Mouse (Mus musculus): ENCODE data around the gene Sae1. TPM values are rescaled to one million over a fixed set of nuclear protein-coding genes. Genes with fewer than 3 reads are reported as not detected.
"Not testable (repeated sequence)": the region's sequence is repeated elsewhere in the genome, so short reads cannot be mapped to it uniquely, and the experiment has no call there.

Gene Sae1
- polyA plus RNA-seq, 2 experiments = 55.6 to 89.3 TPM

GRCm38 (mm10) chr7:16395944-16396343 lies 8.3 kb upstream of the Sae1 start:
- H3K4me2 ChIP-seq (ENCODE audit: low read depth) = no peak overlapping the region
- no peak overlapping the region for H3K9ac ChIP-seq (replicated peaks)
- 2% methylated on average over 2 of the region's 2 CpGs for WGBS (ENCODE audit: insufficient replicate concordance)
- no peak overlapping the region for H3K4me3 ChIP-seq (ENCODE audit: insufficient read depth in 1 of 2, low read depth in 2 of 2, low read length in 2 of 2)
- no peaks in the 10 kb centered on the region for H3K9me3 ChIP-seq (ENCODE audit: control insufficient read depth, low read length)
- no peaks in the 10 kb centered on the region for H3K27me3 ChIP-seq (ENCODE audit: control insufficient read depth, insufficient read depth, low read length)
- ATAC-seq (ENCODE audit: insufficient read depth) (no peak), DNase-seq (ENCODE audit: low read depth in 3 of 3, low spot score in 3 of 3) (peak in 1 of 3 experiments; percentile 32)
- H3K27ac ChIP-seq = no peak overlapping the region
- H3K4me1 ChIP-seq (replicated peaks; ENCODE audit: control insufficient read depth in 2 of 2, insufficient read depth in 2 of 2, low read length in 1 of 2) = peaks cover 7 to 8% of the 10 kb centered on the region in 2 experiments
- TF ChIP-seq CTCF (IDR thresholded peaks at IDR 0.05; ENCODE audit: low read depth) (peak; percentile 65), EP300 (IDR thresholded peaks at IDR 0.05; ENCODE audit: low read depth) (no peak)
- no peaks in the 10 kb centered on the region for H3K36me3 ChIP-seq (replicated peaks; ENCODE audit: control insufficient read depth, insufficient read depth, low read depth)

GRCm38 (mm10) chr7:16392923-16393322 lies 5.3 kb upstream of the Sae1 start:
- no peak for ATAC-seq (ENCODE audit: insufficient read depth)
- peaks cover 4 to 6% of the 10 kb centered on the region in 2 experiments; a peak in 3 of 4 replicates for H3K4me1 ChIP-seq (replicated peaks; ENCODE audit: control insufficient read depth in 2 of 2, insufficient read depth in 2 of 2, low read length in 1 of 2)
- WGBS (ENCODE audit: insufficient replicate concordance) = 35% methylated on average over 4 of the region's 4 CpGs

GRCm38 (mm10) chr7:16389942-16390341 lies 2.3 kb upstream of the Sae1 start:
- peaks cover 10 to 11% of the 10 kb centered on the region in 2 experiments for H3K4me1 ChIP-seq (replicated peaks; ENCODE audit: control insufficient read depth in 2 of 2, insufficient read depth in 2 of 2, low read length in 1 of 2)
- H3K4me2 ChIP-seq (ENCODE audit: low read depth); H3K9ac ChIP-seq (replicated peaks); H3K9me3 ChIP-seq (ENCODE audit: control insufficient read depth, low read length); H3K27ac ChIP-seq; DNase-seq (ENCODE audit: low read depth in 3 of 3, low spot score in 3 of 3); H3K27me3 ChIP-seq (ENCODE audit: control insufficient read depth, insufficient read depth, low read length); ATAC-seq (ENCODE audit: insufficient read depth); H3K36me3 ChIP-seq (replicated peaks; ENCODE audit: control insufficient read depth, insufficient read depth, low read depth); H3K4me3 ChIP-seq (ENCODE audit: insufficient read depth in 1 of 2, low read depth in 2 of 2, low read length in 2 of 2): not testable (repeated sequence)
- WGBS (ENCODE audit: insufficient replicate concordance) = 51% methylated on average over 2 of the region's 2 CpGs

More at GRCm38 (mm10) chr7:16392923-16393322, 5.3 kb upstream of the Sae1 start:
- Histone ChIP-seq H3K27ac (no peak overlapping the region), H3K4me3 (ENCODE audit: insufficient read depth in 1 of 2, low read depth in 2 of 2, low read length in 2 of 2) (no peak overlapping the region), H3K27me3 (ENCODE audit: control insufficient read depth, insufficient read depth, low read length) (no peaks in the 10 kb centered on the region), H3K36me3 (replicated peaks; ENCODE audit: control insufficient read depth, insufficient read depth, low read depth) (no peaks in the 10 kb centered on the region), H3K9ac (replicated peaks) (no peak overlapping the region), H3K4me2 (ENCODE audit: low read depth) (no peak overlapping the region), H3K9me3 (ENCODE audit: control insufficient read depth, low read length) (no peaks in the 10 kb centered on the region)
- no peak for DNase-seq (ENCODE audit: low read depth in 3 of 3, low spot score in 3 of 3)
- TF ChIP-seq EP300 (IDR thresholded peaks at IDR 0.05; ENCODE audit: low read depth) (no peak), CTCF (IDR thresholded peaks at IDR 0.05; ENCODE audit: low read depth) (no peak)

GRCm38 (mm10) chr7:16376505-16376904 lies 11.1 kb downstream of the Sae1 start:
- 88% methylated on average over 1 of the region's 1 CpGs for WGBS (ENCODE audit: insufficient replicate concordance)
- peak; percentile 41; the same call in 1 of the 2 replicates for ATAC-seq (ENCODE audit: insufficient read depth)
- peaks cover 70% of the 10 kb centered on the region for H3K36me3 ChIP-seq (replicated peaks; ENCODE audit: control insufficient read depth, insufficient read depth, low read depth)

GRCm38 (mm10) chr7:16374989-16375388 lies 12.6 kb downstream of the Sae1 start:
- TF ChIP-seq CTCF (IDR thresholded peaks at IDR 0.05; ENCODE audit: low read depth) (no peak), EP300 (IDR thresholded peaks at IDR 0.05; ENCODE audit: low read depth) (no peak)

More at GRCm38 (mm10) chr7:16376505-16376904, 11.1 kb downstream of the Sae1 start:
- Histone ChIP-seq H3K27ac (no peak overlapping the region), H3K4me3 (ENCODE audit: insufficient read depth in 1 of 2, low read depth in 2 of 2, low read length in 2 of 2) (no peak overlapping the region), H3K4me2 (ENCODE audit: low read depth) (no peak overlapping the region), H3K4me1 (replicated peaks; ENCODE audit: control insufficient read depth in 2 of 2, insufficient read depth in 2 of 2, low read length in 1 of 2) (no peaks in the 10 kb centered on the region), H3K9me3 (ENCODE audit: control insufficient read depth, low read length) (no peaks in the 10 kb centered on the region), H3K9ac (replicated peaks) (no peak overlapping the region), H3K27me3 (ENCODE audit: control insufficient read depth, insufficient read depth, low read length) (no peaks in the 10 kb centered on the region)
- TF ChIP-seq CTCF (IDR thresholded peaks at IDR 0.05; ENCODE audit: low read depth) (peak; percentile 80), EP300 (IDR thresholded peaks at IDR 0.05; ENCODE audit: low read depth) (no peak)
- DNase-seq (ENCODE audit: low read depth in 3 of 3, low spot score in 3 of 3) = peak; percentile 48 to 57 (median 48)

More at GRCm38 (mm10) chr7:16374989-16375388, 12.6 kb downstream of the Sae1 start:
- Histone ChIP-seq H3K4me3 (ENCODE audit: insufficient read depth in 1 of 2, low read depth in 2 of 2, low read length in 2 of 2) (no peak overlapping the region), H3K4me2 (ENCODE audit: low read depth) (no peak overlapping the region), H3K9ac (replicated peaks) (no peak overlapping the region), H3K9me3 (ENCODE audit: control insufficient read depth, low read length) (no peaks in the 10 kb centered on the region), H3K4me1 (replicated peaks; ENCODE audit: control insufficient read depth in 2 of 2, insufficient read depth in 2 of 2, low read length in 1 of 2) (no peaks in the 10 kb centered on the region; a peak in 1 of 4 replicates), H3K27me3 (ENCODE audit: control insufficient read depth, insufficient read depth, low read length) (no peaks in the 10 kb centered on the region), H3K27ac (no peak overlapping the region), H3K36me3 (replicated peaks; ENCODE audit: control insufficient read depth, insufficient read depth, low read depth) (peaks cover 73% of the 10 kb centered on the region)
- DNase-seq (ENCODE audit: low read depth in 3 of 3, low spot score in 3 of 3) (no peak), ATAC-seq (ENCODE audit: insufficient read depth) (no peak)
- WGBS (ENCODE audit: insufficient replicate concordance) = 56% methylated on average over 5 of the region's 5 CpGs
